Comparison of ENCODE assay signal across 20 mouse cellular contexts in the genomic region with DNA sequence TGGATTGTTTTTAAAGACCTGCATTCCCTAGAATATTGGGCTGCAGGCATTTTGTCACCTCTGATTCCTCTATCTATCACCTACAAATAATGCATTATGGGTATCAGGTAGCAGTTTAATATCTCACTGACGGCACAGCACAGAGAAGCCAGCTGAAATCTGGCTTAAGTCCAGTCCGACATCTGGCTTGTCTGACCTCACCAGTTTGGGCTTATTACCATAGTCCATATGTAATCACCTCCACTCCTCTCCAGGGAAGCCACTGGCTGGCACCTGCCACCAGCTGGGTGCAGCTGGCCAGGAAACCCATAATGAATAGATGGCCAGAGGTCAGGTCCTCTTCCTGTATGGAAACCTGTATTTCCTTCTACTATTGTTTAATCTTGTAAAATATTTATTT. TPM values are rescaled to one million over a fixed set of nuclear protein-coding genes. Genes with fewer than 3 reads are reported as not detected.
DNase-seq lines count a peak whose midpoint lies in the region; ATAC-seq and TF ChIP-seq lines count a peak whose summit lies in the region.
"Had no signal": no experiment of that assay in that cellular context is flagged by ENCODE, and none has a peak within 500 bp of the region (broad histone marks: within the 10 kb centered on the region; RNA-seq: fewer than 3 reads in every experiment).

No protein-coding gene starts in this region.

- intact Hi-C loops in gastrocnemius, adult 2 months (cut with DNase I), result no loop called here
- intact Hi-C loops in gastrocnemius, postnatal 14 days (cut with DNase I; ENCODE audit: low total_unique reads), result no loop called here

- 38% methylated on average over 2 of the region's 2 CpGs for WGBS in kidney, embryonic 16.5 days
- 33% methylated on average over 2 of the region's 2 CpGs for WGBS in lung, postnatal 0 days
- 43% methylated on average over 2 of the region's 2 CpGs for WGBS in stomach, postnatal 0 days

- peaks cover 15% of the 10 kb centered on the region for H3K36me3 ChIP-seq in kidney, embryonic 16.5 days (ENCODE audit: insufficient read depth, low read length)
- H3K36me3 ChIP-seq in lung, postnatal 0 days (ENCODE audit: insufficient read depth, low read length), result no peaks in the 10 kb centered on the region
- H3K36me3 ChIP-seq in stomach, postnatal 0 days (ENCODE audit: control insufficient read depth, insufficient read depth, low read length), result no peaks in the 10 kb centered on the region
- H3K36me3 ChIP-seq: forebrain, embryonic 12.5 days; midbrain, embryonic 15.5 days had no signal

- H3K4me1 ChIP-seq in kidney, embryonic 16.5 days (ENCODE audit: insufficient read depth, low read length), result peaks cover 28% of the 10 kb centered on the region
- H3K4me1 ChIP-seq in lung, postnatal 0 days (ENCODE audit: insufficient read depth, low read depth, low read length), result no peaks in the 10 kb centered on the region
- 0 out of 2 replicates have a peak, but pooled peaks cover 3% of the 10 kb centered on the region for H3K4me1 ChIP-seq in stomach, postnatal 0 days (replicated peaks; ENCODE audit: control insufficient read depth, insufficient read depth)
- H3K4me1 ChIP-seq: midbrain, embryonic 15.5 days had no signal

- H3K9me3 ChIP-seq in kidney, embryonic 16.5 days (ENCODE audit: low read length), result no peaks in the 10 kb centered on the region
- H3K9me3 ChIP-seq in lung, postnatal 0 days (ENCODE audit: low read length), result no peaks in the 10 kb centered on the region
- H3K9me3 ChIP-seq in stomach, postnatal 0 days (ENCODE audit: control insufficient read depth, low read length), result no peaks in the 10 kb centered on the region
- H3K9me3 ChIP-seq: forebrain, embryonic 12.5 days; heart, embryonic 13.5 days; hindbrain, embryonic 10.5 days; midbrain, embryonic 15.5 days had no signal

- H3K9ac ChIP-seq in kidney, embryonic 16.5 days (replicated peaks; ENCODE audit: low read length), result no peak overlapping the region
- H3K9ac ChIP-seq in lung, postnatal 0 days (replicated peaks; ENCODE audit: low read depth), result no peak overlapping the region
- no peak overlapping the region for H3K9ac ChIP-seq in stomach, postnatal 0 days (ENCODE audit: low read length)
- H3K9ac ChIP-seq: forebrain, embryonic 12.5 days; heart, embryonic 13.5 days; liver, postnatal 0 days; midbrain, embryonic 15.5 days had no signal

- no peak for DNase-seq in gastrocnemius, adult 2 months
- no peak for DNase-seq in gastrocnemius, postnatal 14 days
- DNase-seq in kidney, adult 18-20 months, result no peak
- peak; percentile 25 for DNase-seq in lung, postnatal 36 days
- no peak for DNase-seq in lung, postnatal 0 days (ENCODE audit: low spot score)
- peak; percentile 47 for DNase-seq in stomach, postnatal 0 days (ENCODE audit: low spot score)
- no peak for DNase-seq in thymus, postnatal 14 days
- DNase-seq: adrenal gland, postnatal 36 days; cerebellum, adult 8-10 months; liver; liver, postnatal 0 days; right cerebral cortex, adult 18-20 months; spleen, adult 18-20 months had no signal

- no peak for ATAC-seq in kidney, embryonic 16.5 days (ENCODE audit: low FRiP score, low TSS enrichment)
- no peak for ATAC-seq in lung, postnatal 0 days
- ATAC-seq in stomach, postnatal 0 days (ENCODE audit: low FRiP score, low TSS enrichment), result peak; percentile 85
- ATAC-seq: inflammation-experienced regulatory T-cells, adult 6 months; liver, postnatal 0 days; midbrain, embryonic 15.5 days had no signal

- no peaks in the 10 kb centered on the region for H3K27me3 ChIP-seq in kidney, embryonic 16.5 days (ENCODE audit: insufficient read depth, low read length)
- no peaks in the 10 kb centered on the region for H3K27me3 ChIP-seq in lung, postnatal 0 days (replicated peaks; ENCODE audit: insufficient read depth, low read length)
- no peaks in the 10 kb centered on the region for H3K27me3 ChIP-seq in stomach, postnatal 0 days (ENCODE audit: control insufficient read depth, insufficient read depth, low read length)
- H3K27me3 ChIP-seq: forebrain, embryonic 12.5 days; heart, embryonic 13.5 days; midbrain, embryonic 15.5 days had no signal

- H3K4me3 ChIP-seq in gastrocnemius, adult 2 months, result no peak overlapping the region
- H3K4me3 ChIP-seq in kidney, embryonic 16.5 days (ENCODE audit: low read length), result no peak overlapping the region
- H3K4me3 ChIP-seq in lung, postnatal 0 days (ENCODE audit: low read depth, low read length), result no peak overlapping the region
- H3K4me3 ChIP-seq in stomach, postnatal 0 days (ENCODE audit: low read depth, low read length), result no peak overlapping the region
- H3K4me3 ChIP-seq: forebrain, embryonic 12.5 days; heart, embryonic 13.5 days; hindbrain, embryonic 10.5 days; layer of hippocampus, adult 2 months; midbrain, embryonic 15.5 days had no signal

- TF ChIP-seq CTCF in gastrocnemius, adult 2 months (IDR thresholded peaks at IDR 0.05), result no peak
- TF ChIP-seq CTCF in lung, postnatal 0 days (IDR thresholded peaks at IDR 0.05), result no peak
- no peak for TF ChIP-seq CTCF in stomach, postnatal 0 days (IDR thresholded peaks at IDR 0.05; ENCODE audit: low read depth)

- no peak for TF ChIP-seq EP300 in lung, postnatal 0 days (IDR thresholded peaks at IDR 0.05)
- TF ChIP-seq EP300 in stomach, postnatal 0 days (optimal IDR thresholded peaks at IDR 0.05), result no peak

- H3K27ac ChIP-seq in gastrocnemius, adult 2 months, result peak overlapping the region; percentile 57; the same call in 1 of the 2 replicates
- peak overlapping the region; percentile 82 for H3K27ac ChIP-seq in kidney, embryonic 16.5 days (ENCODE audit: low read length)
- H3K27ac ChIP-seq in lung, postnatal 0 days (ENCODE audit: low read length), result no peak overlapping the region
- no peak overlapping the region; the same call in 1 of the 2 replicates for H3K27ac ChIP-seq in stomach, postnatal 0 days (replicated peaks)
- H3K27ac ChIP-seq: forebrain, embryonic 12.5 days; layer of hippocampus, adult 2 months; midbrain, embryonic 15.5 days had no signal

- H3K4me2 ChIP-seq in kidney, embryonic 16.5 days (replicated peaks; ENCODE audit: low read depth, low read length), result no peak overlapping the region
- H3K4me2 ChIP-seq in lung, postnatal 0 days (replicated peaks; ENCODE audit: low read depth, low read length), result no peak overlapping the region
- no peak overlapping the region for H3K4me2 ChIP-seq in stomach, postnatal 0 days (replicated peaks; ENCODE audit: low read depth)
- H3K4me2 ChIP-seq: forebrain, embryonic 12.5 days; heart, embryonic 13.5 days; midbrain, embryonic 15.5 days had no signal

RNA-seq across cellular contexts. Expression of a gene that starts 35.6 kb away (rescaled TPM):
- 1 to 10 TPM; 3.5 to 5.9 TPM for total RNA-seq in gastrocnemius, adult 2 months (2021)
- 10 to 100 TPM in 1 of 2 experiments, 1 to 10 TPM in 1; 8.2 to 10.0 TPM for total RNA-seq in gastrocnemius, postnatal 14 days (2021)
- 27.5 and 30.7 TPM in 2 replicates for polyA plus RNA-seq in kidney, embryonic 16.5 days (2015; fragmentation: Nextera tagmentation; extraction: Ambion mirVana)
- polyA plus RNA-seq in lung, postnatal 0 days (2015; fragmentation: Nextera tagmentation; extraction: Ambion mirVana), result 27.8 and 29.9 TPM in 2 replicates
- polyA plus RNA-seq in stomach, postnatal 0 days (2015; fragmentation: Nextera tagmentation; extraction: Ambion mirVana), result 7.4 and 9.0 TPM in 2 replicates

Comparison
In these comparisons a context has a peak if more than half of its experiments do, and no peak if none do; other contexts are left out.
1. DNase-seq: peak in lung, postnatal 36 days (single experiment) and stomach, postnatal 0 days (single experiment); none in gastrocnemius, adult 2 months (single experiment), gastrocnemius, postnatal 14 days (single experiment), kidney, adult 18-20 months (single experiment), lung, postnatal 0 days (single experiment) and thymus, postnatal 14 days (single experiment).
2. H3K27ac ChIP-seq: peak in gastrocnemius, adult 2 months (single experiment) and kidney, embryonic 16.5 days (single experiment); none in lung, postnatal 0 days (single experiment) and stomach, postnatal 0 days (single experiment).